Mouse (Mus musculus) heart, adult 2 months (tissue): ENCODE data around the gene Galnt13. TPM values are rescaled to one million over a fixed set of nuclear protein-coding genes. Genes with fewer than 3 reads are reported as not detected.

Experiments
- DNase-seq, 2 experiments: peaks; one replicate each; pipeline ENCODE4 v3.0.0; 2021
- H3K27ac ChIP-seq: fragments of 200-600 bp; 2 replicates; pipeline ENCODE4 v1.8.1; 2022
- H3K27me3 ChIP-seq: fragments of 200-500 bp; 2 replicates; pipeline ENCODE4 v1.6.1; 2012; ENCODE audit warnings: mild to moderate bottlenecking, low read length, inconsistent platforms, mixed read lengths; ENCODE audit not compliant: control insufficient read depth, insufficient read depth
- H3K36me3 ChIP-seq: fragments of 200-500 bp; 2 replicates; pipeline ENCODE4 v1.6.1; 2012; ENCODE audit warnings: low read length, inconsistent platforms; ENCODE audit not compliant: control insufficient read depth, insufficient read depth
- H3K4me1 ChIP-seq: fragments of 200-500 bp; 2 replicates; pipeline ENCODE4 v1.6.1; 2011; ENCODE audit warnings: low read length; ENCODE audit not compliant: control insufficient read depth, insufficient read depth
- H3K4me3 ChIP-seq: fragments of 200-600 bp; 2 replicates; pipeline ENCODE4 v1.8.1; 2022
- H3K79me2 ChIP-seq: fragments of 200-500 bp; replicated peaks from 2 replicates; pipeline ENCODE4 v1.6.1; 2012; ENCODE audit warnings: mild to moderate bottlenecking, inconsistent platforms, low read length, moderate library complexity, mixed read lengths; ENCODE audit not compliant: control insufficient read depth, insufficient read depth
- H3K9ac ChIP-seq: fragments of 200-500 bp; 2 replicates; pipeline ENCODE4 v1.6.1; 2012; ENCODE audit warnings: low read depth, mild to moderate bottlenecking, control low read depth, inconsistent platforms, low read length, mixed read lengths
- CTCF ChIP-seq: fragments of 200-600 bp; IDR thresholded peaks from 2 replicates; pipeline ENCODE4 v1.8.1; 2022; ENCODE audit warnings: antibody characterized with exemption, mild to moderate bottlenecking, moderate library complexity
- EP300 ChIP-seq: fragments of 200-500 bp; IDR thresholded peaks from 2 replicates; pipeline ENCODE4 v1.6.1; 2011; ENCODE audit warnings: low read depth, low read length, control low read depth; ENCODE audit not compliant: insufficient read depth
- POLR2A ChIP-seq: fragments of 200-500 bp; IDR thresholded peaks from 2 replicates; pipeline ENCODE4 v1.6.1; 2011; ENCODE audit warnings: mild to moderate bottlenecking, low read depth, low read length, control low read depth; ENCODE audit not compliant: insufficient read depth
- WGBS: fragments of 180-500 bp; shearing (Covaris S2); methylation state at CpG from one replicate; pipeline ENCODE4 v1.1.7; 2018; 5-methylcytosine and 5-hydroxymethylcytosine counted together
- intact Hi-C: fragments of 180-260 bp; cut with DNase I; formaldehyde crosslinking; loops from one replicate; pipeline ENCODE4 v1.15.1; 2025
- polyA plus RNA-seq: library from polyadenylated mRNA; depleted of rRNA; stranded (reverse); fragments of >200 nt; gene quantifications from 2 replicates; pipeline ENCODE4 v1.2.3, GENCODE M21; 2012
- total RNA-seq, 2 experiments: library from RNA; stranded (reverse); gene quantifications; 2 replicates each; pipeline ENCODE4 v1.2.3; 2021

Galnt13 gene
- total and polyA plus RNA-seq, 3 experiments, result not detected

DNA sequence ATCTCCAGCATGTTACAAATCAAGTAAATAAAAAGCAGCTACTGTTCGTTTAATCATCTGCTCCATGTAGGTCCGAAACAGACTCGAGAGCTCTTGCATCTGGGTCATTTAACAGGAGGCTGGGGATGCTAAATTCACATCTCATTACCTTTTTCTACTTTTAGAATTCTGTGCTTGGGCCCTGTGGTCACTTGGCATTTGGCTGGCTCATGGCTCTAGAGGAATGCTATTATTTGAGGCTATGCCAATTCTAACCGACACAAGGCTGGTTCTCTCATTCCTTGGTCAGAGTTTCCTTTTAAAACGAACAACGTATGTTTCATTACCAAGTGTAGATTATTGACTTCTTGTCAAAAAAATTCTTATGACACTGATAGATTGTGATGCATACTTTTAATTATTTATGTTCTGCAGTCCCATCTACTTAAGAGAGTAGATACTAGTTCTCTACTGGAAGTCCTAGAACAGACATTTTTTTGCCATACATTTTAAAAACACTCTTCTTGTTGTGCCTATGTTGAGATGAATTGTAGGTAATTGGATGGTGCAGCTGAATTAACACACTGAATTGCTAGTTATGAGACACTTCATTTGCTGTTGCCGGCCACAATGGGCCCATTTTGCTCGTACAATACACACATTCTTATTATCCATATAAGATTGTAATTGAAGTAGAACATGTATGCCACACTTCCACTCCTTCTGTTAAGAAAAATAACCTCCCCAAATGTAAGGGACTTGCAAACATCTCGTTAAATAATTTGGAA, 6.8 kb downstream of the Galnt13 start:
- intact Hi-C loops, result no loop called here
- no peak overlapping the region for H3K27ac ChIP-seq
- TF ChIP-seq EP300 (no peak), POLR2A (no peak), CTCF (no peak)
- no peak for DNase-seq
- 66% methylated on average over 9 of the region's 9 CpGs for whole genome bisulfite sequencing
- no peak overlapping the region for H3K4me3 ChIP-seq
- H3K36me3 ChIP-seq, result no peaks in the 10 kb centered on the region
- no peaks in the 10 kb centered on the region for H3K4me1 ChIP-seq
- no peak overlapping the region for H3K9ac ChIP-seq
- no peaks in the 10 kb centered on the region for H3K27me3 ChIP-seq
- no peaks in the 10 kb centered on the region for H3K79me2 ChIP-seq

DNA sequence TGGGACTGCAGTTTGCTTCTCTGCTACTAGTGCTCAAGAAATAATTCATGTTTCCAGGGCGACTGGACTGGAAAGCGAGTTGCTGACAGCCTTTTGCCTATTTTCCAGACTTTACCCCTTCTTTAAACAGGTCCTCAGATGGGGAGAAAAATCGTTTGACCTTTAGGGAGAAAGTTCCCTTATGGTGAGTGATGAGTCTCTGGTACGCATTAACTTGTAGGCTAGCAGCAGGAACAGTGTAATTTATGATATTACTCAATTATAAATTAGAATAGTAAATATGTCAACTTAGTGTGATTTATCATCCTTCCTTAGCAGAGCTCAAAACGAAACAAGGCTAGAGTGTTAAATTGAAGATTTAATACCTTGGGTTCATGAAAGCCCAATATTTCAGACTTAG, 47.3 kb downstream of the Galnt13 start:
- TF ChIP-seq POLR2A (no peak), EP300 (no peak), CTCF (no peak)
- no peaks in the 10 kb centered on the region for H3K27me3 ChIP-seq
- no peaks in the 10 kb centered on the region for H3K4me1 ChIP-seq
- H3K27ac ChIP-seq, result no peak overlapping the region
- H3K79me2 ChIP-seq, result no peaks in the 10 kb centered on the region
- H3K36me3 ChIP-seq, result no peaks in the 10 kb centered on the region
- intact Hi-C loops, result no loop called here
- WGBS, result 57% methylated on average over 5 of the region's 5 CpGs
- no peak overlapping the region for H3K9ac ChIP-seq
- no peak overlapping the region for H3K4me3 ChIP-seq
- DNase-seq, result no peak

DNA sequence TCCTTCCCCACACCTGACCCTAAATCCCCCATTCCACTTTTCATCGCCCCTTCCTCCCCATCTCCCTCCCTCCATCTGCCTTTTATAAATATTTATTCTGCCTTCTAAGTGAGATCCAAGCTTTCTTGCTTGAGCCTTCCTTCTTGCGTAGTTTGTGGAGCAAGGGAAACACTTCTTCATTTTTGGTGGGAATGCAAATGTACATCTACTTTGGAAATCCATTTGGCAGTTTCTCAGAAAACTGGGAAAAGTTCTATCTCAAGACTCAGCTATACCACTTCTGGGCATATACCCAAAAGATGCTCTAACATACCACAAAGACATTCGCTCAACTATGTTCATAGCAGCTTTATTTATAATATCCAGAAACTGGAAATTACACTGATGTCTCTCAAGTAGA, 86.9 kb downstream of the Galnt13 start:
- Histone ChIP-seq H3K27ac (no peak overlapping the region), H3K27me3 (no peaks in the 10 kb centered on the region), H3K4me1 (no peaks in the 10 kb centered on the region), H3K79me2 (no peaks in the 10 kb centered on the region), H3K9ac (no peak overlapping the region), H3K4me3 (no peak overlapping the region), H3K36me3 (no peaks in the 10 kb centered on the region)
- TF ChIP-seq EP300, result no peak
- TF ChIP-seq CTCF, result no peak
- no peak for TF ChIP-seq POLR2A
- WGBS, result 87% methylated on average over 3 of the region's 3 CpGs
- DNase-seq, result no peak
- intact Hi-C loops, result no loop called here

DNA sequence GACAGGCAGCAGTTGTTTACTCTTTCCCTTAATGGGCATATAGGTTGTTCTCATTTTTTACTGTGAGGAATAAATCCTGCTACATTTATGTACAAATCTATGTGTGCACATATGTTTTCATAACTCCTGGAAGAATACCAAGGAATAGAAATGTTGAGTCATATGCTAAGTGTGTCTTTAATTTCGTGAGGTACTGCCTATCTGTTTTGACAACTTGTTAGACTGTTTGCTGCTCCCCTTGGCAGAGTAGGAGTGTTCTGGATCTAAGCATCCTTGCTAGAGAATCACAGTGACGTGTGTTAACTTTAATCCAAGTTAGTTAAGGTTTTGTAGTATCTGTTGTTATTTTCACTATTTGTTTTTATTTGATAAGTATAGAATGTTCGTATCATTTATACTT, 91.0 kb downstream of the Galnt13 start:
- H3K79me2 ChIP-seq, result no peaks in the 10 kb centered on the region
- DNase-seq, result no peak
- H3K27me3 ChIP-seq, result no peaks in the 10 kb centered on the region
- intact Hi-C loops, result no loop called here
- no peak overlapping the region for H3K9ac ChIP-seq
- no peaks in the 10 kb centered on the region for H3K4me1 ChIP-seq
- WGBS, result 36% methylated on average over 3 of the region's 3 CpGs
- no peaks in the 10 kb centered on the region for H3K36me3 ChIP-seq
- TF ChIP-seq CTCF (no peak), EP300 (no peak), POLR2A (no peak)
- H3K4me3 ChIP-seq, result no peak overlapping the region
- no peak overlapping the region for H3K27ac ChIP-seq

DNA sequence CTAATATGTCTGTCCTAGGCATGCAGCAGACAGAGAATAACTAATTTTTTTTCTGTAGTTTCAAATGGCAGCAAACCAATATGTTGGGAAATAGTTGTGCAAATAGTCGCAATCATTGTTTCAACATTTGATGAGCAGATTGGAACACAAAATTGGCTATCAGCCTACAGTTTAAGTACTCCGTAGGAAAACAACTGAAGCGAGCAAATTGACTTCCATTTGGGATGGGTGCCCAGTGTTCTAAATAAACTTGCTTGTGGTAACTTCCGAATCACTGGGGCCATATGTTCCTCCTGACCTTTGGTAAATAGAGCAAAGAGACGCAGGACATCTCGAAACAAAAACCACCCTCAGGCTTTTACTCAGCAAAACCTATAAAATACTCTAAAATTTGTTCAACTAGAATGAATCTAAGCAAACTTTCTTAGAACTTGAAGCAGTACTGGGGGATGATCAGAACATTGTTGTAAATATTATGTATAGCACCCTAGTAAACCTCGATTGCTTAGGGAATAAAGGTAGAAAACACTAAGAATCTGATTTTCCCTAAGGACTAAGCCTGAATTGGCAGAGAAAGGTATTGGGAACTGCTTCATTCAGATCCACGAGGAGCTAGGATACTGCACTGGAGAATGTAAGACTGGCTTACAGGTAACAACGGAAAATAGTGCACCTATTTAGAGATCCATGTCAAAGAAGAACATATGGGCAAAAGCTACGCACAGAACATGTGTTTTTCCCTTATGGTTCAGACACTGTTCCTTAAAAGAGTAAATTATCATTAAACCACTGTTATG, 122.4 kb downstream of the Galnt13 start:
- intact Hi-C loops, result no loop called here
- no peak for DNase-seq
- WGBS, result 69% methylated on average over 10 of the region's 10 CpGs
- Histone ChIP-seq H3K4me3 (no peak overlapping the region), H3K27me3 (no peaks in the 10 kb centered on the region), H3K9ac (no peak overlapping the region), H3K79me2 (no peaks in the 10 kb centered on the region), H3K4me1 (no peaks in the 10 kb centered on the region), H3K36me3 (no peaks in the 10 kb centered on the region), H3K27ac (no peak overlapping the region)
- TF ChIP-seq CTCF, result no peak
- no peak for TF ChIP-seq POLR2A
- TF ChIP-seq EP300, result no peak

DNA sequence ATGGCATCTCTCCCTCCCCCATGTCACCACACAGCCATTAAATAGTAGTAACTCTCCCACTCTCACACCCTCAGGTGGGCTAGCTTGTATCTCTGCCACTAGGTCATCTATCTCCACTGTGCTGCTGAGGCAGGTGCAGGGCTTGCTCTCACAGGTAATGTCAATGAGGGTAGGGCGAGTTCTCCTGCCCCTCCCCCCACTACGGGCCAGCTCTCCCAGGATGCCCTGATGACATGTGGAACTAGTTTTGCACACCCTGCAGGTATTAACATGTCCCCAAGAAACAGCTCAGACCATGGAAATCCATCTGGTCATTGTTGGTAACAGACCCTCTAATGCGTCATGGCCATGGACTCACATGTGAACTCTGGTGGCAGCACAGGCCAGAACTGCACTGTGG, 129.0 kb downstream of the Galnt13 start:
- H3K79me2 ChIP-seq, result no peaks in the 10 kb centered on the region
- no peak overlapping the region for H3K4me3 ChIP-seq
- intact Hi-C loops, result no loop called here
- H3K9ac ChIP-seq, result no peak overlapping the region
- no peak for DNase-seq
- H3K36me3 ChIP-seq, result no peaks in the 10 kb centered on the region
- no peak for TF ChIP-seq EP300
- no peak for TF ChIP-seq CTCF
- TF ChIP-seq POLR2A, result no peak
- 71% methylated on average over 3 of the region's 3 CpGs for WGBS
- H3K4me1 ChIP-seq, result no peaks in the 10 kb centered on the region
- H3K27me3 ChIP-seq, result no peaks in the 10 kb centered on the region
- no peak overlapping the region for H3K27ac ChIP-seq
